Mouse (Mus musculus) intestine, postnatal 0 days (tissue): ENCODE data around the gene Rilpl1. TPM values are rescaled to one million over a fixed set of nuclear protein-coding genes. Genes with fewer than 3 reads are reported as not detected.

ENCODE experiments used
- ATAC-seq: fragments of 200-750 bp; cut with Nextera tagmentation; 2 replicates; pipeline ENCODE4 v1.8.0; 2017; ENCODE audit warnings: mild to moderate bottlenecking, moderate TSS enrichment, moderate library complexity
- H3K27ac ChIP-seq: fragments of 300-500 bp; sonication (generic); 2 replicates; pipeline ENCODE4 v1.5.1; 2014; ENCODE audit warnings: mild to moderate bottlenecking, low read depth, low read length, moderate library complexity
- H3K27me3 ChIP-seq: fragments of 300-500 bp; sonication (generic); replicated peaks from 2 replicates; pipeline ENCODE4 v1.6.1; 2014; ENCODE audit warnings: low read length, mixed read lengths; ENCODE audit not compliant: control insufficient read depth, insufficient read depth
- H3K36me3 ChIP-seq: fragments of 300-500 bp; sonication (generic); 2 replicates; pipeline ENCODE4 v1.6.1; 2014; ENCODE audit warnings: mild to moderate bottlenecking, moderate library complexity; ENCODE audit not compliant: control insufficient read depth, insufficient read depth
- H3K4me1 ChIP-seq: fragments of 300-500 bp; sonication (generic); replicated peaks from 2 replicates; pipeline ENCODE4 v1.6.1; 2014; ENCODE audit warnings: antibody characterized with exemption, low read length, mixed read lengths; ENCODE audit not compliant: control insufficient read depth, insufficient read depth
- H3K4me2 ChIP-seq: fragments of 300-500 bp; sonication (generic); replicated peaks from 2 replicates; pipeline ENCODE4 v1.6.1; 2014; ENCODE audit warnings: low read depth, mild to moderate bottlenecking, moderate library complexity
- H3K4me3 ChIP-seq: fragments of 300-500 bp; sonication (generic); 2 replicates; pipeline ENCODE4 v1.5.1; 2014; ENCODE audit warnings: low read depth, low read length
- H3K9ac ChIP-seq: fragments of 300-500 bp; sonication (generic); 2 replicates; pipeline ENCODE4 v1.6.1; 2014; ENCODE audit warnings: mild to moderate bottlenecking, low read depth, low read length
- H3K9me3 ChIP-seq: fragments of 300-500 bp; sonication (generic); 2 replicates; pipeline ENCODE4 v1.6.1; 2016; ENCODE audit warnings: mixed run types; ENCODE audit not compliant: control insufficient read depth
- CTCF ChIP-seq: sonication (generic); IDR thresholded peaks from 2 replicates; pipeline ENCODE4 v1.5.1; 2016; ENCODE audit warnings: low read depth, mild to moderate bottlenecking, control low read depth, antibody characterized with exemption, moderate library complexity
- WGBS: fragments of 180-500 bp; shearing (Covaris S2); extraction: QIAGEN DNeasy Blood & Tissue Kit; methylation state at CpG from one replicate; pipeline ENCODE4 v1.1.7; 2014; 5-methylcytosine and 5-hydroxymethylcytosine counted together
- polyA plus RNA-seq: library from polyadenylated mRNA; unstranded; fragments of >200 nt; fragmentation: Nextera tagmentation; extraction: Ambion mirVana; gene quantifications from 2 replicates; pipeline ENCODE4 v1.2.1, GENCODE M21; 2015

Gene Rilpl1
- 6.6 and 7.5 TPM in 2 replicates for polyA plus RNA-seq

GRCm38 (mm10) chr5:124530655-124531582 lies at the start of gene Rilpl1:
Gene Rilpl1 (minus strand): TSS chr5:124531391.
- peak within 1 kb of the TSS; percentile 92 for H3K4me2 ChIP-seq
- ATAC-seq, result peak; percentile 50; the same call in 1 of the 2 replicates
- H3K4me3 ChIP-seq, result peak within 1 kb of the TSS; percentile 80
- H3K27ac ChIP-seq, result peak within 1 kb of the TSS; percentile 68
- H3K9me3 ChIP-seq, result no peaks in the 10 kb centered on the region
- TF ChIP-seq CTCF, result no peak
- no peaks in the 10 kb centered on the region; the same call in 1 of the 2 replicates for H3K27me3 ChIP-seq
- no peaks in the 10 kb centered on the region for H3K36me3 ChIP-seq
- 1% methylated on average over 95 of the region's 96 CpGs for WGBS
- no peaks in the 10 kb centered on the region for H3K4me1 ChIP-seq
- H3K9ac ChIP-seq, result peak within 1 kb of the TSS; percentile 65

GRCm38 (mm10) chr5:124578633-124579317 lies 47.6 kb upstream of the Rilpl1 start, which contains the start of the genes Eif2b1 and Gtf2h3:
Gene Eif2b1 (minus strand): TSS chr5:124579131.
Gene Gtf2h3 (plus strand): TSS chr5:124579140.
- H3K9me3 ChIP-seq, result no peaks in the 10 kb centered on the region
- peak within 1 kb of the TSS; percentile 73 for H3K9ac ChIP-seq
- WGBS, result 1% methylated on average over 51 of the region's 51 CpGs
- peak; percentile 39 for TF ChIP-seq CTCF
- no peak within 1 kb of the TSS for H3K27ac ChIP-seq
- H3K4me3 ChIP-seq, result peak within 1 kb of the TSS; percentile 75
- H3K27me3 ChIP-seq, result no peaks in the 10 kb centered on the region
- 0 out of 2 replicates have a peak, but pooled peaks cover 3% of the 10 kb centered on the region for H3K4me1 ChIP-seq
- peak within 1 kb of the TSS; percentile 87 for H3K4me2 ChIP-seq
- peaks cover 31% of the 10 kb centered on the region for H3K36me3 ChIP-seq
- ATAC-seq, result peak; percentile 90

GRCm38 (mm10) chr5:124575467-124575866 lies 44.3 kb upstream of the Rilpl1 start:
- H3K9me3 ChIP-seq, result no peaks in the 10 kb centered on the region
- H3K36me3 ChIP-seq, result peaks cover 61% of the 10 kb centered on the region
- ATAC-seq, result peak; percentile 14; the same call in 1 of the 2 replicates
- no peaks in the 10 kb centered on the region for H3K27me3 ChIP-seq
- no peak for TF ChIP-seq CTCF
- H3K4me1 ChIP-seq, result 0 out of 2 replicates have a peak, but pooled peaks cover 3% of the 10 kb centered on the region
- H3K9ac ChIP-seq, result no peak overlapping the region
- WGBS, result 57% methylated on average over 7 of the region's 7 CpGs
- H3K27ac ChIP-seq, result no peak overlapping the region
- no peak overlapping the region for H3K4me2 ChIP-seq
- no peak overlapping the region for H3K4me3 ChIP-seq

GRCm38 (mm10) chr5:124571068-124571467 lies 39.9 kb upstream of the Rilpl1 start:
- ATAC-seq, result 0 out of 2 replicates have a peak, but pooled peaks have one; percentile 22
- no peak for TF ChIP-seq CTCF
- Histone ChIP-seq H3K4me2 (no peak overlapping the region), H3K4me1 (no peaks in the 10 kb centered on the region), H3K27me3 (no peaks in the 10 kb centered on the region), H3K4me3 (no peak overlapping the region), H3K9me3 (no peaks in the 10 kb centered on the region), H3K27ac (peak overlapping the region; percentile 9; the same call in 1 of the 2 replicates), H3K9ac (no peak overlapping the region), H3K36me3 (peaks cover 96% of the 10 kb centered on the region)
- WGBS, result 75% methylated on average over 12 of the region's 12 CpGs

GRCm38 (mm10) chr5:124555145-124555544 lies 24.0 kb upstream of the Rilpl1 start:
- Histone ChIP-seq H3K36me3 (peaks cover 51% of the 10 kb centered on the region), H3K9ac (no peak overlapping the region), H3K4me2 (no peak overlapping the region), H3K4me3 (no peak overlapping the region), H3K9me3 (no peaks in the 10 kb centered on the region), H3K27ac (no peak overlapping the region), H3K27me3 (no peaks in the 10 kb centered on the region), H3K4me1 (no peaks in the 10 kb centered on the region)
- 76% methylated on average over 1 of the region's 1 CpGs for WGBS
- no peak for ATAC-seq
- TF ChIP-seq CTCF, result peak; percentile 64

- no peaks in the 10 kb centered on the region for H3K27me3 ChIP-seq
- H3K9ac ChIP-seq, result 0 out of 2 replicates have a peak overlapping the region, but pooled peaks have one; percentile 70
- H3K4me1 ChIP-seq, result no peaks in the 10 kb centered on the region
- peaks cover 39% of the 10 kb centered on the region for H3K36me3 ChIP-seq
- H3K27ac ChIP-seq, result no peak overlapping the region
- H3K4me2 ChIP-seq, result peak overlapping the region; percentile 81
- WGBS, result 64% methylated on average over 6 of the region's 6 CpGs
- no peaks in the 10 kb centered on the region for H3K9me3 ChIP-seq
- H3K4me3 ChIP-seq, result peak overlapping the region; percentile 88
- TF ChIP-seq CTCF, result no peak
- ATAC-seq, result no peak
These were observed 22.4 kb upstream of the Rilpl1 start for GRCm38 (mm10) chr5:124553607-124554006.
